In the genomic region with DNA sequence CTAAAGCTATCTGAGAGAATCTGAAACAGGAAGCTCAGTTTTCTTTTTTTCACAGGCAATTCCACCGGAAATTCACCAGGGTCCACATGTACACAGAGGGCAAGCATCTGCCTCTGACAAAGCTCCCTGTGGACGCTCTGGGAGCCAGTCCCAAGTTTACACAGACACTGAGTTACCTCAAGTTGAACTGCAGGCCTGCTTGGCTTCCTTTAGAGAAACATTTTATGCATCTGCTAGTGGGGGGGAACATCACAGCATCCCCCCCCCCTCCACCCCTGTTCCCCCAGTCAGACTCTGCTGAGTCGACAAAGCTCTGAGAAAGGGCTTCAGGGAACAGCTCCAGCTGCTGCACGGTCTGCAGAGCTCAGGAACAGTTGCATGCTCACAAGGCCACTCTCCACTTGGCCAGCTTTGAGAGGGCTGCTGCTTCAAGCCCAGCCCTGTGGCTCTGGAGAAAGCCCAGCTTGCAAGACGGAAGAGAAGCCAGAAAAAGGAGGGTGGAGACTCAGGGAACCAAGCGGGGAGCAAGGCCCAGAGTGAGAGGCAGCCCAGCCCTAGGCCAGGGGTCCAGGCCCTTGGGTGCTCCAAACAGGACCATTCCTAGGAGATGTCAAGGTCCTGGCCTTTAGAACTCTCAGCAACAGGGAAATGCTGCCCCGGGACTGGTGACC, we compare ENCODE assay signal across 8 mouse cellular contexts. TPM values are rescaled to one million over a fixed set of nuclear protein-coding genes. Genes with fewer than 3 reads are reported as not detected.
DNase-seq lines count a peak whose midpoint lies in the region; ATAC-seq and TF ChIP-seq lines count a peak whose summit lies in the region.

No protein-coding gene starts in this region.

- H3K4me2 ChIP-seq in forebrain, embryonic 12.5 days: peak overlapping the region; percentile 90
- H3K4me2 ChIP-seq in lung, embryonic 15.5 days: peak overlapping the region; percentile 70

- WGBS in bone marrow, adult 2 months: 5% methylated on average over 7 of the region's 7 CpGs
- WGBS in forebrain, embryonic 12.5 days: 37% methylated on average over 7 of the region's 7 CpGs
- 11% methylated on average over 7 of the region's 7 CpGs for WGBS in lung, embryonic 15.5 days

- peaks cover 0 to 31% of the 10 kb centered on the region in 2 experiments; a peak in 3 of 4 replicates for H3K36me3 ChIP-seq in MEL (ENCODE audit: control insufficient read depth in 1 of 2, insufficient read depth in 2 of 2, low read length in 2 of 2)
- no peaks in the 10 kb centered on the region for H3K36me3 ChIP-seq in forebrain, embryonic 12.5 days (replicated peaks)
- H3K36me3 ChIP-seq in lung, embryonic 15.5 days: 0 out of 2 replicates have a peak, but pooled peaks cover 2% of the 10 kb centered on the region

- peaks cover 26 to 27% of the 10 kb centered on the region in 2 experiments for H3K4me1 ChIP-seq in MEL (ENCODE audit: control insufficient read depth in 1 of 2, insufficient read depth in 2 of 2, low read length in 2 of 2)
- peaks cover 4% of the 10 kb centered on the region; the same call in 1 of the 2 replicates for H3K4me1 ChIP-seq in bone marrow, adult 2 months (ENCODE audit: control insufficient read depth, insufficient read depth, low read length)
- peaks cover 19% of the 10 kb centered on the region for H3K4me1 ChIP-seq in forebrain, embryonic 12.5 days
- peaks cover 48% of the 10 kb centered on the region for H3K4me1 ChIP-seq in lung, embryonic 15.5 days

- peak overlapping the region; percentile 91 for H3K9ac ChIP-seq in MEL (ENCODE audit: control insufficient read depth, low read depth, low read length, poor library complexity, severe bottlenecking)
- peak overlapping the region; percentile 33 for H3K9ac ChIP-seq in forebrain, embryonic 12.5 days
- H3K9ac ChIP-seq in lung, embryonic 15.5 days: peak overlapping the region; percentile 87

- no peak for TF ChIP-seq CTCF in MEL (IDR thresholded peaks at IDR 0.05 in 2 of 3, conservative IDR thresholded peaks at IDR 0.05 in 1 of 3; ENCODE audit: control insufficient read depth in 1 of 3, insufficient read depth in 1 of 3, low read depth in 2 of 3, low read length in 3 of 3, poor library complexity in 1 of 3, severe bottlenecking in 1 of 3)
- TF ChIP-seq CTCF in bone marrow, adult 2 months (IDR thresholded peaks at IDR 0.05; ENCODE audit: control insufficient read depth, insufficient read depth, low read length): no peak

- H3K27ac ChIP-seq in MEL (ENCODE audit: control insufficient read depth, low read depth, low read length): peak overlapping the region; percentile 21; the same call in 1 of the 2 replicates
- peak overlapping the region; percentile 73 for H3K27ac ChIP-seq in bone marrow, adult 2 months (ENCODE audit: control insufficient read depth, insufficient read depth, low read depth, low read length, poor library complexity)
- 0 out of 2 replicates have a peak overlapping the region, but pooled peaks have one; percentile 14 for H3K27ac ChIP-seq in forebrain, embryonic 12.5 days
- H3K27ac ChIP-seq in lung, embryonic 15.5 days: peak overlapping the region; percentile 92

- no peak for TF ChIP-seq POLR2A in MEL (IDR thresholded peaks at IDR 0.05; ENCODE audit: control insufficient read depth in 1 of 2, insufficient read depth in 1 of 2, low read depth in 1 of 2, low read length in 2 of 2, poor library complexity in 1 of 2)
- TF ChIP-seq POLR2A in bone marrow, adult 2 months (IDR thresholded peaks at IDR 0.05; ENCODE audit: borderline replicate concordance, control insufficient read depth, low read depth, low read length): no peak

- H3K27me3 ChIP-seq in MEL (ENCODE audit: control insufficient read depth in 1 of 2, insufficient read depth in 2 of 2, low read length in 2 of 2): no peaks in the 10 kb centered on the region
- H3K27me3 ChIP-seq in forebrain, embryonic 12.5 days: no peaks in the 10 kb centered on the region; the same call in 1 of the 2 replicates
- no peaks in the 10 kb centered on the region for H3K27me3 ChIP-seq in lung, embryonic 15.5 days

- no peak for ATAC-seq in forebrain, embryonic 12.5 days (ENCODE audit: low FRiP score)
- ATAC-seq in lung, embryonic 15.5 days (ENCODE audit: borderline replicate concordance, extremely low read depth, low FRiP score, low TSS enrichment): peak; percentile 90

- no peak for DNase-seq in MEL (ENCODE audit: low read depth, low spot score)
- DNase-seq in heart, postnatal 10 days: peak; percentile 77 to 79
- DNase-seq in kidney, postnatal 10 days: peak; percentile 81
- peak; percentile 56 for DNase-seq in ovary, postnatal 14 days (ENCODE audit: low spot score)
- DNase-seq in MN1 (ENCODE audit: low spot score): no peak

- H3K79me2 ChIP-seq in MEL (ENCODE audit: control insufficient read depth, insufficient read depth, low read length, poor library complexity): peaks cover 23% of the 10 kb centered on the region

- no peak for TF ChIP-seq RAD21 in MEL (IDR thresholded peaks at IDR 0.05; ENCODE audit: low read depth, low read length)

- no peaks in the 10 kb centered on the region for H3K9me3 ChIP-seq in MEL (replicated peaks; ENCODE audit: insufficient read depth, low read length)
- no peaks in the 10 kb centered on the region for H3K9me3 ChIP-seq in forebrain, embryonic 12.5 days
- H3K9me3 ChIP-seq in lung, embryonic 15.5 days: no peaks in the 10 kb centered on the region

- intact Hi-C loops in heart, postnatal 10 days (cut with DNase I): loop anchor here (5.0 kb wide), 1 partner anchor 42 kb away; no protein-coding TSS in a partner anchor

- no peak for TF ChIP-seq EP300 in MEL (IDR thresholded peaks at IDR 0.05; ENCODE audit: low read depth in 1 of 2, low read length in 2 of 2)

- peak overlapping the region; percentile 82 to 89 for H3K4me3 ChIP-seq in MEL (ENCODE audit: control insufficient read depth in 1 of 2, insufficient read depth in 1 of 2, low read depth in 2 of 2, low read length in 2 of 2)
- peak overlapping the region; percentile 96 for H3K4me3 ChIP-seq in bone marrow, adult 2 months (replicated peaks; ENCODE audit: control insufficient read depth, low read depth, low read length)
- peak overlapping the region; percentile 78 for H3K4me3 ChIP-seq in forebrain, embryonic 12.5 days (replicated peaks)
- peak overlapping the region; percentile 78 for H3K4me3 ChIP-seq in lung, embryonic 15.5 days

TF ChIP-seq in MEL, 35 proteins besides CTCF, POLR2A, EP300 and RAD21:
- TF ChIP-seq MEF2A (IDR thresholded peaks at IDR 0.05; ENCODE audit: extremely low read depth, insufficient replicate concordance, low read depth, low read length, poor library complexity, severe bottlenecking) (no peak), NELFE (IDR thresholded peaks at IDR 0.05; ENCODE audit: low read depth, low read length) (no peak), GATA1 (IDR thresholded peaks at IDR 0.05; ENCODE audit: low read depth, low read length) (no peak), POLR2AphosphoS5 (IDR thresholded peaks at IDR 0.05; ENCODE audit: borderline replicate concordance, low read depth, low read length) (no peak), TCF12 (IDR thresholded peaks at IDR 0.05; ENCODE audit: low read depth, low read length) (no peak)
TF ChIP-seq in MEL: peak in this region for 0.

RNA-seq across cellular contexts. Expression of a gene that starts 1.5 kb away (rescaled TPM):
- total RNA-seq in MEL (2012; rRNA removed): 6.5 and 7.1 TPM in 2 replicates
- polyA plus RNA-seq in MEL (2012; ENCODE audit: insufficient read depth in 1 of 2, insufficient read length in 2 of 2, low read depth in 1 of 2, low replicate concordance in 2 of 2, missing spikeins in 1 of 2): 10 to 100 TPM in 1 of 2 experiments, not detected in 1; 12.6 TPM
- 12.5 and 26.2 TPM in 2 replicates for polyA plus RNA-seq in bone marrow, adult 2 months (2011; ENCODE audit: insufficient read depth, insufficient read length, low replicate concordance, missing spikeins)
- polyA plus RNA-seq in forebrain, embryonic 12.5 days (2016; fragmentation: Nextera tagmentation; extraction: Ambion mirVana): 9.6 and 10.6 TPM in 2 replicates
- total RNA-seq in heart, postnatal 10 days (2021): 10 to 100 TPM; 16.8 to 21.6 TPM
- 20.9 and 22.7 TPM in 2 replicates for polyA plus RNA-seq in lung, embryonic 15.5 days (2015; fragmentation: Nextera tagmentation; extraction: Ambion mirVana)

Comparison
In these comparisons a context has a peak if more than half of its experiments do, and no peak if none do; other contexts are left out.
1. DNase-seq: peak in heart, postnatal 10 days (2 of 2), kidney, postnatal 10 days (single experiment) and ovary, postnatal 14 days (single experiment); none in MEL (single experiment) and MN1 (single experiment).
2. H3K27ac ChIP-seq: peak in every context shown above with its lines; median percentile 92 in lung, embryonic 15.5 days; 73 in bone marrow, adult 2 months; 21 in MEL; 14 in forebrain, embryonic 12.5 days.
3. H3K9ac ChIP-seq: peak in every context shown above with its lines; median percentile 91 in MEL; 87 in lung, embryonic 15.5 days; 33 in forebrain, embryonic 12.5 days.
4. Peak in every context shown above with its lines, with median percentiles within 50 percentile points of each other: H3K4me3 ChIP-seq.